In the genomic region with DNA sequence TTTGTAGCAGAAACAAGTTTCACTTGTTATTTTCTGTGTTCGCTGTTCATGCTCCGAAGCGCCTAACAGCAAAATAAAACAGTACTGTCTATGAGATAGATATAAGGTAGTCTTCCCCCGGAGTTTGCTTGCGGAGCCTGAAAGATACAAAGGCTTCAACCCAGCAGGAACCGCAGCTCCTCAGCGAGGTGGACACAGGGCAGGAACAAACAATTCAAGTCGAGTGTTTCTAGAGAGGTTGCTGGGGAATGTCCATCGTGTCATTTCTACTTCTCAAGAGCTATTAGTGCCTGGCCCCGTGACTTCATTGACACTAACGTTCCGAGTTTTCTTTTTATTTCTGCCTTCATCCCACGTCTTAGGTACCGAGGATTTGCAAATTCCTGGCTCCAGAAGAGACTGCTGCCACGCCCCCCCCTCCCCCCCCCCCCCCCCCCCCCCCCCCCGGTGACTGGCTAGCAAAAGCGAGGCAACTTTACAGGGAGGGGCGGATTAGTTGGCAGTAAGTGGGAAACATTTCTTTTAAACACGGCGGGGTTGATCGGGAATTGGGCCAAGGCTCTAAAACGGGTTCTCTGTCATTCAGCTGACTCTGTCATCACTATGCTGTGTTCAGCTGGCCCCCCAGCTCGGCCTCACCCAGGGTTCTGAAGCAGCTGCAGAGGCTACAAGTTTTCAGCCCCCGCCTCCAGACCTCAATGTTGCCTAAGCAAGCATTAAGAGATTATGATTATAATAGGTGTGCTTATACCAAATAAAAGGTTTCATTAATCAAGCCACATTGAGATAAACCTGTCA, we compare ENCODE assay signal across 8 mouse cellular contexts. TPM values are rescaled to one million over a fixed set of nuclear protein-coding genes. Genes with fewer than 3 reads are reported as not detected.
A peak's percentile ranks its signal among the peaks of the same experiment; 100 is the strongest.
DNase-seq lines count a peak whose midpoint lies in the region; ATAC-seq lines count a peak whose summit lies in the region.

No protein-coding gene starts in this region.

- peak overlapping the region; percentile 73 for H3K4me2 ChIP-seq in heart, embryonic 12.5 days
- peak overlapping the region; percentile 16; the same call in 1 of the 2 replicates for H3K4me2 ChIP-seq in forebrain, embryonic 11.5 days (ENCODE audit: low read depth, low read length, severe bottlenecking)
- 0 out of 2 replicates have a peak overlapping the region, but pooled peaks have one; percentile 22 for H3K4me2 ChIP-seq in intestine, embryonic 16.5 days (ENCODE audit: low read depth, low read length)

- no peaks in the 10 kb centered on the region for H3K9me3 ChIP-seq in heart, embryonic 12.5 days (replicated peaks)
- H3K9me3 ChIP-seq in forebrain, embryonic 11.5 days (ENCODE audit: control insufficient read depth, low read length), result no peaks in the 10 kb centered on the region
- H3K9me3 ChIP-seq in intestine, embryonic 16.5 days (ENCODE audit: control insufficient read depth, low read length), result no peaks in the 10 kb centered on the region

- 11% methylated on average over 21 of the region's 24 CpGs for WGBS in heart, embryonic 12.5 days
- WGBS in forebrain, embryonic 11.5 days, result 7% methylated on average over 21 of the region's 24 CpGs
- WGBS in intestine, embryonic 16.5 days, result 13% methylated on average over 21 of the region's 24 CpGs

- peaks cover 5% of the 10 kb centered on the region; the same call in 1 of the 2 replicates for H3K27me3 ChIP-seq in heart, embryonic 12.5 days (replicated peaks)
- peaks cover 9% of the 10 kb centered on the region; the same call in 1 of the 2 replicates for H3K27me3 ChIP-seq in forebrain, embryonic 11.5 days (ENCODE audit: control insufficient read depth, insufficient read depth, low read length)
- H3K27me3 ChIP-seq in intestine, embryonic 16.5 days (replicated peaks; ENCODE audit: control insufficient read depth, insufficient read depth, low read length), result no peaks in the 10 kb centered on the region

- H3K9ac ChIP-seq in heart, embryonic 12.5 days, result no peak overlapping the region
- no peak overlapping the region for H3K9ac ChIP-seq in forebrain, embryonic 11.5 days (ENCODE audit: low read length)
- H3K9ac ChIP-seq in intestine, embryonic 16.5 days (ENCODE audit: low read depth, low read length), result no peak overlapping the region

- ATAC-seq in heart, embryonic 12.5 days (ENCODE audit: insufficient number of reproducible peaks, low FRiP score), result no peak
- no peak for ATAC-seq in forebrain, embryonic 11.5 days (replicated peaks; ENCODE audit: low FRiP score)
- ATAC-seq in intestine, embryonic 16.5 days, result no peak

- 0 out of 2 replicates have a peak, but pooled peaks cover 2% of the 10 kb centered on the region for H3K4me1 ChIP-seq in heart, embryonic 12.5 days (replicated peaks)
- 0 out of 2 replicates have a peak, but pooled peaks cover 2% of the 10 kb centered on the region for H3K4me1 ChIP-seq in forebrain, embryonic 11.5 days (replicated peaks; ENCODE audit: control insufficient read depth, insufficient read depth, low read length)
- peaks cover 3% of the 10 kb centered on the region; the same call in 1 of the 2 replicates for H3K4me1 ChIP-seq in intestine, embryonic 16.5 days (ENCODE audit: control insufficient read depth, insufficient read depth, low read length)

- H3K4me3 ChIP-seq in heart, embryonic 12.5 days, result peak overlapping the region; percentile 34
- no peak overlapping the region for H3K4me3 ChIP-seq in forebrain, embryonic 11.5 days (ENCODE audit: low read depth, low read length)
- 0 out of 2 replicates have a peak overlapping the region, but pooled peaks have one; percentile 12 for H3K4me3 ChIP-seq in intestine, embryonic 16.5 days (ENCODE audit: low read length)

- H3K36me3 ChIP-seq in heart, embryonic 12.5 days, result no peaks in the 10 kb centered on the region
- H3K36me3 ChIP-seq in forebrain, embryonic 11.5 days (ENCODE audit: control insufficient read depth, insufficient read depth, low read length), result no peaks in the 10 kb centered on the region
- no peaks in the 10 kb centered on the region for H3K36me3 ChIP-seq in intestine, embryonic 16.5 days (ENCODE audit: control insufficient read depth, insufficient read depth, low read length)

- no peak overlapping the region for H3K27ac ChIP-seq in heart, embryonic 12.5 days (ENCODE audit: poor library complexity, severe bottlenecking)
- no peak overlapping the region for H3K27ac ChIP-seq in forebrain, embryonic 11.5 days (ENCODE audit: low read depth, low read length)
- H3K27ac ChIP-seq in intestine, embryonic 16.5 days (ENCODE audit: low read length), result no peak overlapping the region

- DNase-seq in heart, adult 9 months (ENCODE audit: low spot score in 2 of 2), result no peak
- peak; percentile 53 for DNase-seq in forebrain, embryonic 11.5 days (ENCODE audit: low spot score)
- DNase-seq in neural tube, embryonic 10.5 days (ENCODE audit: extremely low spot score, low spot score), result peak; percentile 17
- DNase-seq in urinary bladder, postnatal 4 days (ENCODE audit: low spot score in 2 of 2), result no peak
- DNase-seq in left cerebral cortex, adult 11 months (ENCODE audit: low spot score), result no peak
- no peak for DNase-seq in spleen, postnatal 36 days (ENCODE audit: low spot score in 2 of 2)

RNA-seq across cellular contexts. Expression of a gene that starts 29.9 kb away (rescaled TPM):
- not detected in 2 replicates for polyA plus RNA-seq in heart, embryonic 12.5 days (2016; fragmentation: Nextera tagmentation; extraction: Ambion mirVana)
- 0.08 TPM in 1 of 2 replicates, not detected in the other for polyA plus RNA-seq in forebrain, embryonic 11.5 days (2014; fragmentation: Nextera tagmentation; extraction: Ambion mirVana)
- polyA plus RNA-seq in intestine, embryonic 16.5 days (2015; fragmentation: Nextera tagmentation; extraction: Ambion mirVana), result 0.40 and 0.50 TPM in 2 replicates

Comparison
In these comparisons a context has a peak if more than half of its experiments do, and no peak if none do; other contexts are left out.
1. H3K4me2 ChIP-seq: peak in every context shown above with its lines; median percentile 73 in heart, embryonic 12.5 days; 22 in intestine, embryonic 16.5 days; 16 in forebrain, embryonic 11.5 days.
2. DNase-seq: peak in forebrain, embryonic 11.5 days (single experiment) and neural tube, embryonic 10.5 days (single experiment); none in heart, adult 9 months (0 of 2), urinary bladder, postnatal 4 days (0 of 2), left cerebral cortex, adult 11 months (single experiment) and spleen, postnatal 36 days (0 of 2).